Mouse (Mus musculus): ENCODE measurements at regions not wholly inside any gene's neighbourhood (a gene's known extent, or its start where the extent isn't known, plus 50 kb on each side); places are given as distances from the start of the nearest gene placed in this dataset.

DNA sequence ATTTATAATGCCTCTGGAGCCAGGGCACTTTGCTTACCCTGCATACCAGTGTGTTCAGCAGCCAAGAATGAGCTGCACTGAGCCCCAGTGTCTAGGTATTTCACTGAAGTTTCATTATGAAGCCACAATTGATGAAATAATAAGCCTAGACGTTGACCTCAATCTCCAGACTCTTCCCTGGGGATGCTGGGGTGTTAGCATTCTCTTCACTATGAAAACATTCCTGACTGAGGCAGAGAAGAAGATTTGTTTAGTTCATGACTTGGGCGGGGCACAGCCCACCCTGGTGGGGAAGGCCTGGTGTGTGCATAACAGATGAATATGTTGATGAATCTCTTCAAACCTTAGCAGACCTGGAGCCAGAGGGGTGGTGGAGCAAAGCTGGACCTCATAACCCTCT is 104.4 kb downstream of the Erv3 start:
- no peak overlapping the region for H3K9ac ChIP-seq (ENCODE audit: low read depth, poor library complexity, severe bottlenecking)
- peaks cover 3% of the 10 kb centered on the region; the same call in 1 of the 2 replicates for H3K9me3 ChIP-seq (replicated peaks; ENCODE audit: control insufficient read depth, insufficient read depth, low read length, poor library complexity, severe bottlenecking)
- H3K36me3 ChIP-seq (ENCODE audit: control insufficient read depth, insufficient read depth, low read length, poor library complexity, severe bottlenecking) = no peaks in the 10 kb centered on the region
- TF ChIP-seq POLR2A (IDR thresholded peaks at IDR 0.05; ENCODE audit: insufficient read depth, low read length) (no peak), EP300 (IDR thresholded peaks at IDR 0.05; ENCODE audit: insufficient read depth, low read depth, low read length) (no peak), CTCF (IDR thresholded peaks at IDR 0.05; ENCODE audit: low read depth, low read length) (no peak)
- no peaks in the 10 kb centered on the region for H3K27me3 ChIP-seq (ENCODE audit: control insufficient read depth, insufficient read depth, low read length, poor library complexity, severe bottlenecking)
- no peak overlapping the region for H3K4me3 ChIP-seq (ENCODE audit: low read depth, low read length)
- no peak overlapping the region for H3K27ac ChIP-seq (ENCODE audit: insufficient read depth, low read length)
- H3K4me1 ChIP-seq (ENCODE audit: control insufficient read depth, insufficient read depth, low read length) = peaks cover 3% of the 10 kb centered on the region

GRCm38 (mm10) chr2:131753436-131753835 is 106.1 kb downstream of the Erv3 start:
- Histone ChIP-seq H3K27ac (ENCODE audit: insufficient read depth, low read length) (no peak overlapping the region), H3K4me1 (ENCODE audit: control insufficient read depth, insufficient read depth, low read length) (peaks cover 3% of the 10 kb centered on the region), H3K4me3 (ENCODE audit: low read depth, low read length) (no peak overlapping the region), H3K9me3 (replicated peaks; ENCODE audit: control insufficient read depth, insufficient read depth, low read length, poor library complexity, severe bottlenecking) (peaks cover 3% of the 10 kb centered on the region; the same call in 1 of the 2 replicates), H3K9ac (ENCODE audit: low read depth, poor library complexity, severe bottlenecking) (no peak overlapping the region), H3K27me3 (ENCODE audit: control insufficient read depth, insufficient read depth, low read length, poor library complexity, severe bottlenecking) (no peaks in the 10 kb centered on the region), H3K36me3 (ENCODE audit: control insufficient read depth, insufficient read depth, low read length, poor library complexity, severe bottlenecking) (no peaks in the 10 kb centered on the region)
- no peak for TF ChIP-seq EP300 (IDR thresholded peaks at IDR 0.05; ENCODE audit: insufficient read depth, low read depth, low read length)
- TF ChIP-seq CTCF (IDR thresholded peaks at IDR 0.05; ENCODE audit: low read depth, low read length) = no peak
- no peak for TF ChIP-seq POLR2A (IDR thresholded peaks at IDR 0.05; ENCODE audit: insufficient read depth, low read length)

DNA sequence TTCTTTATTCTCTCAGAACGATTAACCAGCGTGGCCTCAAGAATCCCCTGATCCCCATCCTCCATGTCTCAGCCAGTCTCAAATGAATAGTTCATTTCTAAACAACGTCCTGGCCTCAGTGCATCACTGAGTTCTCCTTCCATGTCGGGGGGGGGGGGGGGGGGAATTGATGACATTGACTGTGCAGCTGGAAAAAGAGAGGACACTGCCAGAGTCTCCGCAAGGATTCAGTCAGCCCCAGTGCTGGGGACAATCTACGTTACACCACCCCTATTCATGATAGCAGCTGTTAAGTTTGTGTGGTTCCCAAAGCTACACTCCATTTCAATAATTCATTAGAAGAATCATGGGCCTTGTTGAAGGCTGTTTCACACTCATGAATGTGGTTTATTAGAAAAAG is 108.9 kb downstream of the Erv3 start:
- H3K4me3 ChIP-seq (ENCODE audit: low read depth, low read length) = no peak overlapping the region
- no peaks in the 10 kb centered on the region for H3K27me3 ChIP-seq (ENCODE audit: control insufficient read depth, insufficient read depth, low read length, poor library complexity, severe bottlenecking)
- H3K27ac ChIP-seq (ENCODE audit: insufficient read depth, low read length) = no peak overlapping the region
- H3K36me3 ChIP-seq (ENCODE audit: control insufficient read depth, insufficient read depth, low read length, poor library complexity, severe bottlenecking) = no peaks in the 10 kb centered on the region
- H3K9me3 ChIP-seq (replicated peaks; ENCODE audit: control insufficient read depth, insufficient read depth, low read length, poor library complexity, severe bottlenecking) = peaks cover 3% of the 10 kb centered on the region; the same call in 1 of the 2 replicates
- H3K4me1 ChIP-seq (ENCODE audit: control insufficient read depth, insufficient read depth, low read length) = peaks cover 2% of the 10 kb centered on the region
- no peak overlapping the region for H3K9ac ChIP-seq (ENCODE audit: low read depth, poor library complexity, severe bottlenecking)
- no peak for TF ChIP-seq EP300 (IDR thresholded peaks at IDR 0.05; ENCODE audit: insufficient read depth, low read depth, low read length)

GRCm38 (mm10) chr2:131750206-131750605 is 109.3 kb downstream of the Erv3 start:
- Histone ChIP-seq H3K27ac (ENCODE audit: insufficient read depth, low read length) (no peak overlapping the region), H3K9me3 (replicated peaks; ENCODE audit: control insufficient read depth, insufficient read depth, low read length, poor library complexity, severe bottlenecking) (peaks cover 3% of the 10 kb centered on the region; the same call in 1 of the 2 replicates), H3K9ac (ENCODE audit: low read depth, poor library complexity, severe bottlenecking) (no peak overlapping the region), H3K27me3 (ENCODE audit: control insufficient read depth, insufficient read depth, low read length, poor library complexity, severe bottlenecking) (no peaks in the 10 kb centered on the region), H3K36me3 (ENCODE audit: control insufficient read depth, insufficient read depth, low read length, poor library complexity, severe bottlenecking) (no peaks in the 10 kb centered on the region), H3K4me3 (ENCODE audit: low read depth, low read length) (no peak overlapping the region), H3K4me1 (ENCODE audit: control insufficient read depth, insufficient read depth, low read length) (peaks cover 1% of the 10 kb centered on the region)
- TF ChIP-seq POLR2A (IDR thresholded peaks at IDR 0.05; ENCODE audit: insufficient read depth, low read length) (no peak), EP300 (IDR thresholded peaks at IDR 0.05; ENCODE audit: insufficient read depth, low read depth, low read length) (no peak), CTCF (IDR thresholded peaks at IDR 0.05; ENCODE audit: low read depth, low read length) (no peak)

DNA sequence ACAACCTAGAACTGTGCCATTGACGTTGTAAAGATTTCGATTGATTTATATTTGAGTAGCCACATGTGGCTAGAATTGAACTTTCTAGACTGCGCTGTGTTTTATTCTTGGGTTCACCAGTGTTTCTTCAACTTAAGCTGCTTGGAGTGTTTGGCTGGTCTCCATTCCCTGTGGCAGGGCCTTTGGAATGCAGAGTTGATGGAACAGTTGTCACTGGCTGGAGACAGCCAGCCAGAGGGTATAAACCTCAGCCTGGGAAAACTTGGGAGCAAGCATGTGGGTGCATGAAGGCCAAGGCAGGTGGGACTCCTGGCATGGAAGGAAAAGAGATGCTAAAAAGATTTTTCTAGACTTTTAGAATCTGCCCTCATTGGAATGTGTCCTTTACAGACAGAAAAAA is 109.8 kb downstream of the Erv3 start:
- no peak for TF ChIP-seq EP300 (IDR thresholded peaks at IDR 0.05; ENCODE audit: insufficient read depth, low read depth, low read length)
- TF ChIP-seq POLR2A (IDR thresholded peaks at IDR 0.05; ENCODE audit: insufficient read depth, low read length) = no peak
- TF ChIP-seq CTCF (IDR thresholded peaks at IDR 0.05; ENCODE audit: low read depth, low read length) = no peak
- Histone ChIP-seq H3K36me3 (ENCODE audit: control insufficient read depth, insufficient read depth, low read length, poor library complexity, severe bottlenecking) (no peaks in the 10 kb centered on the region), H3K27ac (ENCODE audit: insufficient read depth, low read length) (no peak overlapping the region), H3K27me3 (ENCODE audit: control insufficient read depth, insufficient read depth, low read length, poor library complexity, severe bottlenecking) (no peaks in the 10 kb centered on the region), H3K9me3 (replicated peaks; ENCODE audit: control insufficient read depth, insufficient read depth, low read length, poor library complexity, severe bottlenecking) (peaks cover 3% of the 10 kb centered on the region; the same call in 1 of the 2 replicates), H3K4me3 (ENCODE audit: low read depth, low read length) (no peak overlapping the region), H3K4me1 (ENCODE audit: control insufficient read depth, insufficient read depth, low read length) (no peaks in the 10 kb centered on the region), H3K9ac (ENCODE audit: low read depth, poor library complexity, severe bottlenecking) (no peak overlapping the region)

DNA sequence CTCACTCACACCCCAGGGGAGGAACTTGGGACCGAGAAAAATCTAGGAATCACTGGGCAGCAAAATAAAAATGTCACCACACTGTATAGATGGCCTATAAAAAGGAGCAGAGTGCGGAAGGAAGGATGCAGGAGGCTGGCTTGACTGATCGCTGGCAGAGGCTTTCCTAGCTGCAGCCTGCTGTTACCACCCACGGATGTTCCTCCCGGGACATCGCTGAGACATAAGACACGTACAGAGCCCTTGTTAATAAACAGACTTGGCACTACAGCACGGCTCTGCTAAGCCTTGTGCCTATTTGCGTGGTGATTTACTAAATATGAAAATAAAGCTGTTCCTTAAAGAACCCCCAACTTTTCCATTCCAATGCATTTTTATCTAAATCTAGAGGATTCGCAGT is 110.8 kb downstream of the Erv3 start:
- H3K36me3 ChIP-seq (ENCODE audit: control insufficient read depth, insufficient read depth, low read length, poor library complexity, severe bottlenecking) = no peaks in the 10 kb centered on the region
- no peak overlapping the region for H3K27ac ChIP-seq (ENCODE audit: insufficient read depth, low read length)
- no peaks in the 10 kb centered on the region for H3K27me3 ChIP-seq (ENCODE audit: control insufficient read depth, insufficient read depth, low read length, poor library complexity, severe bottlenecking)
- TF ChIP-seq POLR2A (IDR thresholded peaks at IDR 0.05; ENCODE audit: insufficient read depth, low read length) (no peak), CTCF (IDR thresholded peaks at IDR 0.05; ENCODE audit: low read depth, low read length) (no peak), EP300 (IDR thresholded peaks at IDR 0.05; ENCODE audit: insufficient read depth, low read depth, low read length) (no peak)
- no peak overlapping the region for H3K9ac ChIP-seq (ENCODE audit: low read depth, poor library complexity, severe bottlenecking)
- H3K9me3 ChIP-seq (replicated peaks; ENCODE audit: control insufficient read depth, insufficient read depth, low read length, poor library complexity, severe bottlenecking) = no peaks in the 10 kb centered on the region
- no peaks in the 10 kb centered on the region for H3K4me1 ChIP-seq (ENCODE audit: control insufficient read depth, insufficient read depth, low read length)
- H3K4me3 ChIP-seq (ENCODE audit: low read depth, low read length) = no peak overlapping the region
